Mouse (Mus musculus): ENCODE measurements around the gene Taf10. TPM values are rescaled to one million over a fixed set of nuclear protein-coding genes. Genes with fewer than 3 reads are reported as not detected.

The Taf10 gene
- total and polyA plus RNA-seq, 3 experiments: 110 to 158 (median 115) TPM

DNA sequence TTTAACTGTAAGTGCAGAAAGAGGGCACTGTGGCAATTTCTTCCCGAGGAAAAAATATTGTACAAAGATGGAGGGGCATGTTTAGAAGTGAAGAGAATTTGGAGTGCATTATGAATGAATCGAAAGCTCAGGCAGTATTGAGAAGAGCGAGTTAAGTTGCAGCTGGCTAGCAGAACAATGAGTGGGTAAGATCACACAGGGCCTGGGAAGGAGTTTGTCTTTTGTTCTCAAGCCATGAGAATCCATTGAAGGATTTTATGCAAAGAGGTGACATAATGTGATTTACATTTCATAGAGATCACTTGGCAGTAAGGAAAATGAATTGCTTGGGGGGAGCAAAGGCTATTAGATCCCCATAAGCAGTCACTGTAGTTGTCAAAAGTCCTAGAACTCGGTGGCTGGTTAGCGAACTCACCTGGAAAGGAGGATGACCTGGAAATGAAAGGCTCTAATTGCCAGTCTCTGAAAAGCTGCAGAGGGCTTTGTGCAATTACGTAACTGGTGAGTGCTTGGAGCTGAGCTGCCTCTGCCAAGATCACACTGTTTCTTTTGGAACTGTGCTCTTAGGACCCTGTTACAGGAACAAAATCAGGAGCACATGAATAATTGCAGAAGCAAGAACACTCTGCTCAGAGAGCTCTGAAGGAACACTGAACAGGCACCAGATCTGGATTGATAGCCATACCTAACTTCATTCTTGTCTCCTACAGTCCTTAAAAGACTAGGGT, 15.3 kb downstream of the Taf10 start:
- no peak for DNase-seq
- intact Hi-C loops (cut with DNase I): no loop called here
- no peak for TF ChIP-seq POLR2A (IDR thresholded peaks at IDR 0.05; ENCODE audit: insufficient read depth, low read depth, low read length)
- no peak for TF ChIP-seq EP300 (IDR thresholded peaks at IDR 0.05; ENCODE audit: insufficient read depth, low read depth, low read length)
- TF ChIP-seq CTCF (IDR thresholded peaks at IDR 0.05): no peak
- peaks cover 1% of the 10 kb centered on the region for H3K4me1 ChIP-seq (ENCODE audit: control insufficient read depth, insufficient read depth, low read length)
- peaks cover 5% of the 10 kb centered on the region; the same call in 1 of the 2 replicates for H3K36me3 ChIP-seq (ENCODE audit: control insufficient read depth, insufficient read depth, low read length)
- WGBS: 58% methylated on average over 6 of the region's 6 CpGs
- H3K4me3 ChIP-seq: no peak overlapping the region
- H3K79me2 ChIP-seq (replicated peaks; ENCODE audit: control insufficient read depth, insufficient read depth, low read length): no peaks in the 10 kb centered on the region; the same call in 1 of the 2 replicates
- no peak overlapping the region for H3K9ac ChIP-seq (ENCODE audit: low read depth, low read length)
- H3K27me3 ChIP-seq (ENCODE audit: control insufficient read depth, insufficient read depth, low read length): no peaks in the 10 kb centered on the region
- H3K27ac ChIP-seq: peak overlapping the region; percentile 45

DNA sequence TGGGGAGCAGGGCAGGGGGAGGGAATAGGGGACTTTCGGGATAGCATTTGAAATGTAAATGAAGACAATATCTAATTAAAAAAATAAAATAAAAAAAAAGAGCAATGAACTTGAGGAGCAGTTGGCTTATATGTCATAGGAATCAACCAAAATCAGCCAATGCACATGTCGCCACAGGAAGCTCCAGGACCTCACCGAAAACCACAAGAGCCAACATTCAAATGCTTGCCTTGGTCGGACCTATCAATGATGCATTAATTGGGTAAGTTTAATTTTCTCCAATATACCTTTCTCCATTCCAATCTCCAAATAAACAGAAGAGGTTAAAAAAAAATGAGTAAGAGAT, 17.2 kb downstream of the Taf10 start:
- Histone ChIP-seq H3K79me2 (replicated peaks; ENCODE audit: control insufficient read depth, insufficient read depth, low read length) (no peaks in the 10 kb centered on the region), H3K4me3 (no peak overlapping the region), H3K9ac (ENCODE audit: low read depth, low read length) (no peak overlapping the region), H3K27me3 (ENCODE audit: control insufficient read depth, insufficient read depth, low read length) (no peaks in the 10 kb centered on the region), H3K27ac (no peak overlapping the region), H3K36me3 (ENCODE audit: control insufficient read depth, insufficient read depth, low read length) (peaks cover 5% of the 10 kb centered on the region; the same call in 1 of the 2 replicates), H3K4me1 (ENCODE audit: control insufficient read depth, insufficient read depth, low read length) (peaks cover 1% of the 10 kb centered on the region)
- 91% methylated on average over 4 of the region's 4 CpGs for WGBS
- TF ChIP-seq POLR2A (IDR thresholded peaks at IDR 0.05; ENCODE audit: insufficient read depth, low read depth, low read length): no peak
- TF ChIP-seq CTCF (IDR thresholded peaks at IDR 0.05): no peak
- no peak for TF ChIP-seq EP300 (IDR thresholded peaks at IDR 0.05; ENCODE audit: insufficient read depth, low read depth, low read length)
- DNase-seq: no peak
- intact Hi-C loops (cut with DNase I): loop anchor here (1.0 kb wide), 2 partner anchors 84 to 91 kb away; partner anchors contain the start of gene Mrpl17

DNA sequence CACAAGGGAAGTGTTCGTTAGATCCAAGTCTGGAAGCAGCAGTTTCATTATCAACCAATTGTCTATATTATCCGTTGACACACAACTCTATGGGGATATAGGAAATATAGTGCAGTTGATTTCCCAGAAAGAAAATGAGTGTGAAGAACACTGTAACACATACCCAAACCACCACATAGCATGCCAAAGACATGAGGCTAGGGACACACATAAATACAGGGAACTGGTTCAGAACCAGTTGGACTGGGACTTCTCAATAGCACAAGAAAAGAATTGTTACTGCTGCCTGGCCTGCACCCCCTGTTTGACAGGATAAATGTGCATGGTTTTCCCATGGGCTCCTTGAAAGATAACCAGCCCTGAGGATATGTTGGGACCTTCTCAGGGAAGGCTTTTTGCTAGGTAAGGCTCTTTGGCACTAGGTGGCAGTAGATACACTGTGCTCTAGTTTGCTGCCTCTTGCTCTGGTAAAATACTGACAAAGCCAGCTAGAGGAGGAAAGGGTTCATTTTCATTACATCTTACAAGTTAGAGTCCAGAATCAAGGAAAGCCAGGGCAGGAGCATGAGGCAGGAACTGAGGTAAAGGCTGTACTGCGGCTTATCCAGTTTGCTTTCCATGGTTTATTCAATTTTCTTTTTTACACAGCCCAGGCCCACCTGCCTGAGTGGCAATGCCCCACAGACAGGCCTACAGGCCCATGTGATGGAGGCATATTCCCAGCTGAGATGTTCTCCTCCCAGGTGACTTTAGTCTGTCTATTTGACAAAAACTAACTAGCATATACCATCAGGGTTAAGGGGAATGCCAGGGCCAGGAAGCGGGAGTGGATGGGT, 17.8 kb downstream of the Taf10 start:
- 72% methylated on average over 4 of the region's 4 CpGs for WGBS
- intact Hi-C loops (cut with DNase I): loop anchor here (1.0 kb wide), 2 partner anchors 85 to 92 kb away; partner anchors contain the start of gene Mrpl17
- peaks cover 1% of the 10 kb centered on the region for H3K4me1 ChIP-seq (ENCODE audit: control insufficient read depth, insufficient read depth, low read length)
- no peaks in the 10 kb centered on the region for H3K27me3 ChIP-seq (ENCODE audit: control insufficient read depth, insufficient read depth, low read length)
- TF ChIP-seq CTCF (IDR thresholded peaks at IDR 0.05): peak; percentile 97
- TF ChIP-seq POLR2A (IDR thresholded peaks at IDR 0.05; ENCODE audit: insufficient read depth, low read depth, low read length): peak; percentile 29; the same call in 1 of the 2 replicates
- no peak for TF ChIP-seq EP300 (IDR thresholded peaks at IDR 0.05; ENCODE audit: insufficient read depth, low read depth, low read length)
- H3K27ac ChIP-seq: no peak overlapping the region
- H3K79me2 ChIP-seq (replicated peaks; ENCODE audit: control insufficient read depth, insufficient read depth, low read length): no peaks in the 10 kb centered on the region
- no peak overlapping the region for H3K4me3 ChIP-seq
- H3K36me3 ChIP-seq (ENCODE audit: control insufficient read depth, insufficient read depth, low read length): peaks cover 5% of the 10 kb centered on the region; the same call in 1 of the 2 replicates
- no peak overlapping the region for H3K9ac ChIP-seq (ENCODE audit: low read depth, low read length)
- peak; percentile 40 for DNase-seq

DNA sequence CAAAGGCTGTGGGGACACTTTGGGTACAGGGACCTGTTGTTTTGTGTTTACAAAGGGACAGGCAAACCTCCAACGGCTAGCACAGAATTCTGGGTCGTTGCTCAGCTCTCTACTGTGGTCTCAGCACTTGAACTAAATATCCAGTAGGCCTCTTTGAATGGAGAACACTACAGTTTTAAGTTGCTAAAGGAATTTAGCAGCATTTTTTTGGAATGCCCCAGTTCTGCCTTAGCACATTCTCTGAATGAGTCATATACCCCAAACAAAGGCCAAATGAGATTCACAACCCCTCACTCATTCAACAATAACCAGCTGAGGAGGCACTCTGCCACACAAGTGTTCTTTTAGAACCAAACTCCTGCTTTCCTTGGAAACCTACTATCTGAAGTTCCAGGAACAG, 22.2 kb downstream of the Taf10 start:
- H3K79me2 ChIP-seq (replicated peaks; ENCODE audit: control insufficient read depth, insufficient read depth, low read length): no peaks in the 10 kb centered on the region
- no peaks in the 10 kb centered on the region for H3K27me3 ChIP-seq (ENCODE audit: control insufficient read depth, insufficient read depth, low read length)
- 67% methylated on average over 2 of the region's 2 CpGs for WGBS
- no peak overlapping the region for H3K27ac ChIP-seq
- no peak overlapping the region for H3K9ac ChIP-seq (ENCODE audit: low read depth, low read length)
- H3K4me1 ChIP-seq (ENCODE audit: control insufficient read depth, insufficient read depth, low read length): peaks cover 1% of the 10 kb centered on the region; the same call in 1 of the 2 replicates
- no peak overlapping the region for H3K4me3 ChIP-seq
- no peak for TF ChIP-seq POLR2A (IDR thresholded peaks at IDR 0.05; ENCODE audit: insufficient read depth, low read depth, low read length)
- TF ChIP-seq CTCF (IDR thresholded peaks at IDR 0.05): no peak
- no peak for TF ChIP-seq EP300 (IDR thresholded peaks at IDR 0.05; ENCODE audit: insufficient read depth, low read depth, low read length)
- no peak for DNase-seq
- intact Hi-C loops (cut with DNase I): no loop called here
- H3K36me3 ChIP-seq (ENCODE audit: control insufficient read depth, insufficient read depth, low read length): no peaks in the 10 kb centered on the region

DNA sequence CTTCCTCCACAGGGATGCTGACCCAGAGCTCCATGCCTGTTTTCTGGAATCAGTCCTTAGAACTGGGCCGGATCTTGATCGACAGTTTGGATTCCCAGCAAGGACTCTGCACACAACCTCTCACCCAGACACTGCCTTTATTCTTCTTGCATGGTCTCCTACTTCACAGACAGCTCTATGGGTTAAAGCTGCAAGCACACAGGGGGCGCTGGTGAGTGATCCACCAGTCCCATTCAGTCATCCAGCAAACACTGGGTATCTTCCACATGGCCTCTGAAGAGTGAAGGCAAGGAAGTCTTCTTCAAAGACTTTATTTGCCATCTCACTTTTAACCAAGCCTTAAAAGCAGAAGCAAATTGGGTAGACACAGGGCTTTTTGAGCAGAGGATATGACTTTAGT, 28.8 kb downstream of the Taf10 start:
- TF ChIP-seq POLR2A (IDR thresholded peaks at IDR 0.05; ENCODE audit: insufficient read depth, low read depth, low read length) (no peak), CTCF (IDR thresholded peaks at IDR 0.05) (peak; percentile 13; the same call in 1 of the 2 replicates), EP300 (IDR thresholded peaks at IDR 0.05; ENCODE audit: insufficient read depth, low read depth, low read length) (no peak)
- Histone ChIP-seq H3K27me3 (ENCODE audit: control insufficient read depth, insufficient read depth, low read length) (no peaks in the 10 kb centered on the region), H3K79me2 (replicated peaks; ENCODE audit: control insufficient read depth, insufficient read depth, low read length) (no peaks in the 10 kb centered on the region), H3K27ac (no peak overlapping the region), H3K9ac (ENCODE audit: low read depth, low read length) (no peak overlapping the region), H3K36me3 (ENCODE audit: control insufficient read depth, insufficient read depth, low read length) (no peaks in the 10 kb centered on the region), H3K4me1 (ENCODE audit: control insufficient read depth, insufficient read depth, low read length) (no peaks in the 10 kb centered on the region), H3K4me3 (no peak overlapping the region)
- intact Hi-C loops (cut with DNase I): no loop called here
- DNase-seq: no peak
- WGBS: 60% methylated on average over 3 of the region's 3 CpGs
